23 mouse cellular contexts compared by ENCODE assay signal in the genomic region with DNA sequence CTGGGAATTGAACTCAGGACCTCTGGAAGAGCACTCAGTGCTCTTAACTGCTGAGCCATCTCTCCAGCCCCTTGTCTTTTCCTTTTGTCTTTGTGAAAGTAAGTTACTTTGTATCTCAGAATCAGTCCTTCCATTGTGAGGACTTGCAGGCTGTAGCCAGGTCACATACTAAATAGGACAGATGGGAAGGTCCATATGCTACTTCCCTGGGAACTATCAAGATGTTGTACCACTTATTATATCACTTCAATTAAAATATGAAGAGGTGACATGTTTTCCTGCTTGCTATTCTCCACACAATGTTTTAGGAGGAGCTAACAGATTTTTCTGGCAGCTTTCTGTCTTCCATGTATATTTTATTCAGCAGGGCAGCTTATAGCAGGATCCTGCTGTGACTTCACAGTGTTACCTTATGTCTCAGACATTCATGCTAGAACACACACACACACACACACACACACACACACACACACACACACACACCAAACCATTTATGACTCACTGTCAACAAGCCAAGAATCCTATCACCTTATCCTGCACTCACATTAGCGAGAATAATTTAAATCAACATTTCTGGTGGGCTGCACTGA.
DNase-seq lines count a peak whose midpoint lies in the region; ATAC-seq lines count a peak whose summit lies in the region.
"Had no signal": no experiment of that assay in that cellular context is flagged by ENCODE, and none has a peak within 500 bp of the region (broad histone marks: within the 10 kb centered on the region; RNA-seq: fewer than 3 reads in every experiment).

No protein-coding gene starts in this region.

- peak; percentile 15 to 17 for DNase-seq in cerebellum, postnatal 10 days
- DNase-seq in cerebellum, adult 11-12 months = no peak
- no peak for DNase-seq in hindbrain, embryonic 14.5 days (ENCODE audit: low spot score)
- peak; percentile 5 for DNase-seq in retina, postnatal 1 day
- DNase-seq in retina, embryonic 14.5 days (ENCODE audit: low spot score) = no peak
- DNase-seq: adrenal gland, adult 8-10 months; adrenal gland, postnatal 36 days; B cell, adult 2 months; cerebellum, adult 11 months; cerebellum, adult 9-10 months; cerebellum, postnatal 36 days; gastrocnemius, postnatal 10 days; heart, adult 18-20 months; heart, postnatal 10 days; heart, postnatal 4 days; kidney, adult 2 months had no signal

- no peak overlapping the region for H3K9ac ChIP-seq in hindbrain, embryonic 14.5 days
- H3K9ac ChIP-seq in hindbrain, embryonic 13.5 days = no peak overlapping the region
- no peak overlapping the region for H3K9ac ChIP-seq in intestine, embryonic 16.5 days (ENCODE audit: low read depth, low read length)
- H3K9ac ChIP-seq: embryonic facial prominence, embryonic 13.5 days; intestine, embryonic 15.5 days had no signal

- ATAC-seq in hindbrain, embryonic 14.5 days (ENCODE audit: low FRiP score) = 0 out of 2 replicates have a peak, but pooled peaks have one; percentile 46
- ATAC-seq in hindbrain, embryonic 13.5 days (ENCODE audit: low FRiP score) = no peak
- ATAC-seq in intestine, embryonic 16.5 days = no peak
- ATAC-seq: CD4-positive, CD25-positive, alpha-beta regulatory T cell, adult 4 months; intestine, embryonic 15.5 days had no signal

- 87% methylated on average over 1 of the region's 1 CpGs for WGBS in hindbrain, embryonic 14.5 days
- 94% methylated on average over 1 of the region's 1 CpGs for WGBS in hindbrain, embryonic 13.5 days
- WGBS in intestine, embryonic 16.5 days = 61% methylated on average over 1 of the region's 1 CpGs

- no peak overlapping the region for H3K4me3 ChIP-seq in hindbrain, embryonic 14.5 days (replicated peaks; ENCODE audit: low read length)
- H3K4me3 ChIP-seq in hindbrain, embryonic 13.5 days = no peak overlapping the region
- no peak overlapping the region for H3K4me3 ChIP-seq in intestine, embryonic 16.5 days (ENCODE audit: low read length)
- H3K4me3 ChIP-seq: embryonic facial prominence, embryonic 13.5 days; heart, embryonic 10.5 days; intestine, embryonic 15.5 days had no signal

- H3K9me3 ChIP-seq in hindbrain, embryonic 14.5 days (ENCODE audit: control insufficient read depth, low read length) = no peaks in the 10 kb centered on the region
- no peaks in the 10 kb centered on the region for H3K9me3 ChIP-seq in hindbrain, embryonic 13.5 days
- no peaks in the 10 kb centered on the region for H3K9me3 ChIP-seq in intestine, embryonic 16.5 days (ENCODE audit: control insufficient read depth, low read length)
- H3K9me3 ChIP-seq: embryonic facial prominence, embryonic 13.5 days; heart, embryonic 10.5 days; intestine, embryonic 15.5 days had no signal

- no peaks in the 10 kb centered on the region for H3K36me3 ChIP-seq in hindbrain, embryonic 14.5 days (replicated peaks; ENCODE audit: control insufficient read depth, insufficient read depth)
- H3K36me3 ChIP-seq in hindbrain, embryonic 13.5 days = no peaks in the 10 kb centered on the region
- no peaks in the 10 kb centered on the region for H3K36me3 ChIP-seq in intestine, embryonic 16.5 days (ENCODE audit: control insufficient read depth, insufficient read depth, low read length)
- H3K36me3 ChIP-seq: embryonic facial prominence, embryonic 13.5 days; G1E; heart, embryonic 10.5 days; intestine, embryonic 15.5 days had no signal

- H3K4me1 ChIP-seq in hindbrain, embryonic 14.5 days (replicated peaks; ENCODE audit: control insufficient read depth, insufficient read depth, low read length) = no peaks in the 10 kb centered on the region
- H3K4me1 ChIP-seq in hindbrain, embryonic 13.5 days (replicated peaks) = no peaks in the 10 kb centered on the region
- H3K4me1 ChIP-seq in intestine, embryonic 16.5 days (ENCODE audit: control insufficient read depth, insufficient read depth, low read length) = no peaks in the 10 kb centered on the region
- H3K4me1 ChIP-seq: embryonic facial prominence, embryonic 13.5 days; heart, embryonic 10.5 days; intestine, embryonic 15.5 days had no signal

- no peaks in the 10 kb centered on the region for H3K27me3 ChIP-seq in hindbrain, embryonic 14.5 days (ENCODE audit: control insufficient read depth, insufficient read depth, low read length)
- H3K27me3 ChIP-seq in hindbrain, embryonic 13.5 days = no peaks in the 10 kb centered on the region
- no peaks in the 10 kb centered on the region for H3K27me3 ChIP-seq in intestine, embryonic 16.5 days (replicated peaks; ENCODE audit: control insufficient read depth, insufficient read depth, low read length)
- H3K27me3 ChIP-seq: embryonic facial prominence, embryonic 13.5 days; intestine, embryonic 15.5 days had no signal

- H3K27ac ChIP-seq in hindbrain, embryonic 14.5 days = no peak overlapping the region
- H3K27ac ChIP-seq in hindbrain, embryonic 13.5 days = no peak overlapping the region
- no peak overlapping the region for H3K27ac ChIP-seq in intestine, embryonic 16.5 days (ENCODE audit: low read length)
- H3K27ac ChIP-seq: embryonic facial prominence, embryonic 13.5 days; heart, embryonic 10.5 days; intestine, embryonic 15.5 days had no signal

- H3K4me2 ChIP-seq in hindbrain, embryonic 14.5 days (replicated peaks) = no peak overlapping the region
- no peak overlapping the region for H3K4me2 ChIP-seq in hindbrain, embryonic 13.5 days
- no peak overlapping the region for H3K4me2 ChIP-seq in intestine, embryonic 16.5 days (ENCODE audit: low read depth, low read length)
- H3K4me2 ChIP-seq: embryonic facial prominence, embryonic 13.5 days; intestine, embryonic 15.5 days had no signal

Comparison
In these comparisons a context has a peak if more than half of its experiments do, and no peak if none do; other contexts are left out.
1. DNase-seq: peak in cerebellum, postnatal 10 days (2 of 2) and retina, postnatal 1 day (single experiment); none in cerebellum, adult 11-12 months (single experiment), hindbrain, embryonic 14.5 days (single experiment) and retina, embryonic 14.5 days (single experiment).